Mouse (Mus musculus) T-helper 1 cell (primary cell): ENCODE data around the gene Limch1.

ENCODE experiments used
- in situ Hi-C: fragments of 300-600 bp; cut with MboI, MseI; formaldehyde crosslinking; loops from one replicate; pipeline ENCODE4 v1.15.1; 2025; ENCODE audit warnings: high pct_unique_total_duplicates

The Limch1 gene

GRCm38 (mm10) chr5:66876018-66876805, 130.6 kb downstream of the Limch1 start:
- in situ Hi-C loops: no loop called here

DNA sequence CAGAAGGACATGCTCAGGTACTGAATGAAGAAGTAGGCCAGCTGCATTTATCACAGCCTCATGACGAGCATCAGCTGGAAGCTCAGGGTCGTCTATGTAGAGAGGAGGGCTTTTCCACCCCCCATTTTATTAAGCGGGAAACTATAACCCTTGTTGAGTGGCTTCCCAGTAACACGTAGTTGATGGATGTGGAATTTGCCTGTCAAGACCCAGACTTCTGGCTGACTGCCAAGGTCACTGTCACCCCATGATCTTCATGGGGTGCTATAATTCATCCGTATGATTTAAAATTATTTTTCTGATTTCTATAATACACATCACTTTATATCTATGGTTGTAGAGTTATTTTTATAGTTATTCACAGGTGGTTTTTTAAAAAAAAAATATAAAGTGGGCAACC, 131.4 kb downstream of the Limch1 start:
- in situ Hi-C loops: no loop called here

DNA sequence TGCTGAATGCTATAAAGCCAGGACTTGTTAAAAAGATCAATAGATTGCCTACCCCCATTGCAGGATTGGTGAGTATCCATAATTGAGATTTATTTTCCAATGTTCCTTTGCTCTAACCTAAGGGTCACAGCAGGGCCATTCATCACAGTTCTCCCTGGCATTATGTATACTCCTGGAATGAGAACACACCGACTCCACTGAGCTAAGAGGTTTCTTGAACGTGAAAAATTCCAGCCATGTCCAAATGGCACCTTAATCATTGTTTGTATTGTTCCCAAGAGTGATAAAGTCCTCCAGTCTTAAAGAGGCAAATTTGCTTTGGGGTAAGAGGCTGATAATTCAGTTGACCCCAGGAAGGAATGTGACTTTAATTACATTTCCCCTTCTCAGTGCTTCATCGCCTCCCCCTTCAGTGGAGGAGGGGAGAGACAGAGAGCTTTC, 136.3 kb downstream of the Limch1 start:
- in situ Hi-C loops: no loop called here

- in situ Hi-C loops: no loop called here
Observed at GRCm38 (mm10) chr5:66882718-66883117, 137.1 kb downstream of the Limch1 start.

GRCm38 (mm10) chr5:66884505-66884904, 138.9 kb downstream of the Limch1 start:
- in situ Hi-C loops: no loop called here

DNA sequence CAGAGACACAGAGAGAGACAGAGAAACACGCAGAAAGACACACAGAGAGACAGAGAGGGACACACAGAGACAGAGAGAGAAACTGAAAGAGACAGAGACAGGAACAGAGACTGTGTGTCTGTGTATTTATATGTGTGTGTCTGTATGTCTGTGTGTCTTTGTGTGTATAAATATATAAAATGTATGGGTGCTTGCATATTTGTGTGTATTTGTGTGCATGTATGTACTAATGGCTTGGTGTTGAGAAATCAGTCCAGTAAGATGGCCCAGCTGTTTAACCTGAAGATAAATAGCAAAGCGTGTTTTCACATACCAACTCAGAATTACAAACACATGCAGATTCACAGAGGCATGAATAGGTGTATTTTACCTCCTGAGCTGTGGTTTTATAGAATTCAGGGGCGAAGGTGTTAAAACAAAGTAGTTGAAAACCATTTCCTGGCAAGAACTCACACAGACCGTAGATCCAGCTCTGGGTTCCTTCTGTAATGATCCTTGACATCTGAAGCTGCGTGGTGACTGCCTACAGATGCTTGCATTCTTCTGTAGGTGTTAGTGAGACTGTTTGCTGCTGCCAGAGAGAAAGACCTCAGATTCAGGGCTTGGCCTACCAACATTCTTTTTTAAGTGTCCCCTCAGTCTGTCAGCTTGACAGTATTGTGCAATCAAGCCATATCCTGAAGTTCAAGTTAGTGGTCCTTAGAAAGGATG, 140.9 kb downstream of the Limch1 start:
- in situ Hi-C loops: no loop called here

GRCm38 (mm10) chr5:66888061-66888460, 142.4 kb downstream of the Limch1 start:
- in situ Hi-C loops: no loop called here

GRCm38 (mm10) chr5:66889337-66889736, 143.7 kb downstream of the Limch1 start:
- in situ Hi-C loops: no loop called here

DNA sequence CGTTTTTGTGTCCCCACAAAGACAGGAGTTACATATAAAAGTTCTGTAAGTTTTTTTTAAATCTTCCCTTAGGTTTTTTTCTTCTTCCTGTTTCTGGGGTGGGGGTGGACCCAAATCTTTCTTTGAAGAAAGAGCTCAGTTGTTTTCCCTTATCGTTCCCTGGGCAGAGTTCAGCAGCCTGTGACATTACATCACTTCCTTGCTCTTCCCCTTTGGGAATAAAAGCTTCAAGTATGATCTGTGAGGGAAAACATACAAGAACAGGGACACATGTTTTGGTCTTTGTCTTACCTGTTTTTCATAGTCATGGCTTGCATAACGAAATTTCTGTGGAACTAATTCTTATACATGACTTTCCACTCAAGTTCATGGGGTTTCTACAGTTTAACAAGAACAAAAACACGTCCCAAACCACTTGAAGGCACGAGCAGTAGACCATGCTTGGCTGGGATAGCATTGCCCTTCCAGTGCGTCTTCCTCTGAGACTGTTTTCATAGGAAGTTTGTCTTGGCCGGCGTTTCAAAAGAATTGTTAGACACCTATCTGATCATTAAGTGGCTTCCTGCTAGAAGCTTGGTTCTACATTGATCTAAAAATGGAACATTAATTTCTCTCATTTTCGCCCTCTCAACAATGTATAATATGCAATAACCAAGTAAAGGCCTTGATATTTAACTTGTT, 150.0 kb downstream of the Limch1 start:
- in situ Hi-C loops: no loop called here

DNA sequence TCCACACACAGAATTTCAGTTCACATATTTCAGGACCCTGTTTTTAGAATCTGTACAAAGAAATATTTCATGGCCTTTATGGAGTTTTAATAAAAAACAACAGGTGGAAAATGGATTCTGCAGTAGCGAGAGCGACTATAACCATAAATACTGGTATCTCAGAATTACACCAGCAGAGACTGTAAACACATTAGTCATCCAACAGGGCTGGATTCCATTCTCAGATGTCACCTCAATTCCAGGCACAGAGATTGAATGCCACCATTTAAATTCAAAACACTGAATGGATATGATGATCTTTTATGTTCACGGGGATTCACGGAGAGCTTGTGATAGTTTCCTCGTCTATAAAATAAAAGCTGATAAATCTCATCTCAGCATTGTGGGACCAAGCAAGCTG, 152.0 kb downstream of the Limch1 start:
- in situ Hi-C loops: no loop called here

DNA sequence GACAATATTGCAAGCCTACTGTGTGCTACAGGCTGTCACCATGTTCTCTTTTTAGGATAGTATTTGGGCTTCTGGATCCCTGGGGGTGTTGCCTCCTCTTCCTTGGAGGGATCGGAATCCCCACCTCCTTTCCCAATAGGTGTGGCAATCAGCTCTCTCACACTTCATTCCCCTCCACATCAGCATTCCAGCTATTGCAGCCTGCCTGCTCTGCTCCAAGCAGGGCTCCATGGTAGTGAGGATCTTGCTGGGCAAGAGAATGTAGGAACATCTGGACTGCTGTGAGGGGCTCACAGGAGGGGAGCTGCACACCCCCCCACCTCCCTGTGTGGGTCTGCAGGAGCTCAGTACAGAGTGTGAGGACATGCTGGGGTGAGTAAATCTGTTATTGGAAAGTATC, 152.6 kb downstream of the Limch1 start:
- in situ Hi-C loops: no loop called here

GRCm38 (mm10) chr5:66898811-66899430, 153.3 kb downstream of the Limch1 start:
- in situ Hi-C loops: no loop called here

- in situ Hi-C loops: no loop called here
Observed at GRCm38 (mm10) chr5:66901116-66901515, 155.5 kb downstream of the Limch1 start.

DNA sequence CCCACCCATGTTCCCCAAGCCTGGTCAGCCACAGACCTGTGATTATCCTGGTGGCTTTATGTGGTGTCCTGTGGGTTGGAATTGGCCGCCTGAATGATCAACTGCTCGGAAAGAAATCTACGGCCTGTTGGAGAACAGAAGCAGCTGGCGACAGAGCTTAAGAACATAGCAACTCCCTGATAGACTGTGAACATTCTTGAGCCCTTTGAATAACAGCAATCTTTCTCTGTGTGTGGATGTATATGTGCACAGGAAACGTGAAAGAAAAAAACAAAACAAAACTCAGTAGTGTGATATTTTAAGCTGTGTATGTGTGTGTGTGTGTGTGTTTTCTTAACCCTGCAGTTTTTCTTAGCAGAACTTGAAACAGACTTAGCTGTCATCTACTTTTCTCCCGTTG, 159.2 kb downstream of the Limch1 start:
- in situ Hi-C loops: no loop called here

GRCm38 (mm10) chr5:66908883-66909282, 163.3 kb downstream of the Limch1 start:
- in situ Hi-C loops: no loop called here

GRCm38 (mm10) chr5:66909962-66910361, 164.3 kb downstream of the Limch1 start:
- in situ Hi-C loops: no loop called here

- in situ Hi-C loops: no loop called here
Observed at GRCm38 (mm10) chr5:66910610-66911009, 165.0 kb downstream of the Limch1 start.

DNA sequence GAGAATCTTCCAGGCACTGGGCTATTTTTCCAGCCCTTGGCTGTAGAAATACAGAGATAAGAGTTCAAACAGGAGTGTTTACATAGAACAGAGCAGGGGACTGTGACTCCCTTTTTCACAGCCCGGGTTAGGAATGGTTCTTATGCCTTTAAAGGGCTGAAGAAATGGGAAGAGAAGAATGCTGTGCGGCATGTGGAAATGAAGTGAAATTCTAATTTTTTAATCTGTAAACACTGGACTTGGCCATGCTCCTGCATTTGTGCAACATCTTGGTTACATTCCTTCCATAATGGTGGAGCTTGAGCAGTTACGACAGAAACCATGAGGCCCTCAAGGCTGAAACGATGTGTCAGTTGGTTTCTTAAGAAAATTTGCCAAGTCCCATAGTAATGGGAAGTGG, 165.4 kb downstream of the Limch1 start:
- in situ Hi-C loops: no loop called here

- in situ Hi-C loops: no loop called here
Observed at GRCm38 (mm10) chr5:66913791-66914190, 168.2 kb downstream of the Limch1 start.

DNA sequence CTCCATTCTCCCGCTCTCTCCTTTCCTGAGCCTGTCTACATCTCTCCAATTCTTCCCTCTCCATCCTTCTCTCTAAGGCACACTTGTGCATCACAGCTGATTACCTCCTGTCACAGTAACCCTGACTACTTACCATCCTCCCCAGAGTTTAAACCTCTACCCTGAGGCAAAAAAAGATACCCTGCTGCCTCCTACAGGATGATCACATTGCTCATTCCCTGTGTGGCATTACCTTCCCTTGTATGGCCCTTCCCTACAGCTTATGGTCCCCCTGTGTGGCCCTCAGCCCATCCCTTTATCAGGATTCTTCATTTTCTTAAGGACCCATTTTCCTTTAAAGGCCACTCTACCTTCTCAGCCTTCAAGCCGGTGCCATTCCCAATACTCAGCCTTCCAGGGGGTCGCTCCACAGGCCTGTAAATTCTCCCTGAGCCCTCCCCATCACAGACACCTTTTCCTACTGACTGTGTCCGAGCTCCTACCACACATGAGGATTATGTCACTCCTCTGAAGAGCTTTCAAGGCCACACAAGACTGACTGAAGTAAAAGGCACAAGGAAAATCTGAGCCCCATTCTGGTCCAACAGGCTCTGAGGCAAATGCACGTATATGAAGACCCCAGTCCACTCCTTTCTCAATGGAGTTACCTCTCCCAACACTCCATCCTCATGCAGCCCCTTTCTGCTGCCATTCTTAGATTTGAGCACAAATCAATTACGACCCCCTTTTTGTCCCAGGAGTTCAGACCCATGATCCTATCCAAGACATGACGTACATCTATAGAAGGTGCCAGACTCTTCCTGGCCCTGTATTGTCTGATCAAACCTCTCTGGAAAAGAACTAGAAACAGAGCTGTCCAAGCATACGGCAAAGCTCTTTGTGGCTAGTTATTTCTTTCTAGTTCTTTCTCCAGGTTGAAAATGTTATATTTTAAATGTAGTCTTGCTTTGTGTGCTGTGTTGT, 172.0 kb downstream of the Limch1 start:
- in situ Hi-C loops: no loop called here
